Mouse (Mus musculus): ENCODE data around the gene Ly6g5c. TPM values are rescaled to one million over a fixed set of nuclear protein-coding genes. Genes with fewer than 3 reads are reported as not detected.

Gene Ly6g5c
- total and polyA plus RNA-seq, 3 experiments = not detected

GRCm38 (mm10) chr17:35158850-35159593, 50.9 kb downstream of the Ly6g5c start:
- peaks cover 76% of the 10 kb centered on the region for H3K4me1 ChIP-seq (ENCODE audit: insufficient read depth, low read depth, low read length)
- no peaks in the 10 kb centered on the region for H3K27me3 ChIP-seq (ENCODE audit: insufficient read depth, low read length)
- H3K4me3 ChIP-seq (ENCODE audit: low read depth, low read length) = no peak overlapping the region
- TF ChIP-seq POLR2AphosphoS5 (IDR thresholded peaks at IDR 0.05; ENCODE audit: insufficient replicate concordance, low read depth, low read length) = no peak
- no peak for TF ChIP-seq TAL1 (conservative IDR thresholded peaks at IDR 0.05; ENCODE audit: low read depth, low read length)
- no peak for TF ChIP-seq GATA2 (IDR thresholded peaks at IDR 0.05; ENCODE audit: borderline replicate concordance, low read depth, low read length)
- TF ChIP-seq GATA1 (IDR thresholded peaks at IDR 0.05; ENCODE audit: borderline replicate concordance, low read length) = no peak
- no peak for TF ChIP-seq CTCF (IDR thresholded peaks at IDR 0.05; ENCODE audit: low read depth, low read length)
- H3K9me3 ChIP-seq (replicated peaks) = no peaks in the 10 kb centered on the region
- DNase-seq (ENCODE audit: low spot score) (no peak), ATAC-seq (ENCODE audit: extremely low read depth, insufficient number of reproducible peaks, low FRiP score, poor library complexity, severe bottlenecking) (no peak)
- H3K36me3 ChIP-seq (replicated peaks) = peaks cover 96% of the 10 kb centered on the region

- TF ChIP-seq GATA2 (IDR thresholded peaks at IDR 0.05; ENCODE audit: borderline replicate concordance, low read depth, low read length) = no peak
- Histone ChIP-seq H3K27me3 (ENCODE audit: insufficient read depth, low read length) (no peaks in the 10 kb centered on the region), H3K9me3 (replicated peaks) (no peaks in the 10 kb centered on the region), H3K4me1 (ENCODE audit: insufficient read depth, low read depth, low read length) (peaks cover 73% of the 10 kb centered on the region), H3K36me3 (replicated peaks) (peaks cover 90% of the 10 kb centered on the region), H3K4me3 (ENCODE audit: low read depth, low read length) (no peak overlapping the region)
- no peak for ATAC-seq (ENCODE audit: extremely low read depth, insufficient number of reproducible peaks, low FRiP score, poor library complexity, severe bottlenecking)
- no peak for DNase-seq (ENCODE audit: low spot score)
Observed at GRCm38 (mm10) chr17:35159638-35160037, 51.6 kb downstream of the Ly6g5c start.

DNA sequence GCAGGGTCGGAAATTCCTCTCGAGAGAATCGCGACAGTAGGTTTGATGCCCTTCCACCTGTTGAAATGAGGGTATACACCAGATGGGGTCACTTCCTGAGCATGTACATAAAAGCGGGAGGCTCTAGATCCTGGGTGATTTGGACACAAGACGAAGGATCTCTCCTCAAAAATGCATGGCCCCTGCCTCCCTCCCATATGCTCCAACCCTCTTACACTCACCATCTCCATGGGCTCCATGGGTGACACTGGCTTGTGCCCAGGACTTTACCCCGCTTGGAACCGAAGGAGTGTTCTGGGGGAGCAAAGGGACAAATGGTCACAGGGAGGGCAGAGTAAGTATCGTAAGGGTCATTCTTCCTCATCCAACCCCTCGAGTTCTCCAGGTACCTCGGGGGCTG, 53.3 kb downstream of the Ly6g5c start:
- Histone ChIP-seq H3K4me1 (ENCODE audit: insufficient read depth, low read depth, low read length) (peaks cover 66% of the 10 kb centered on the region), H3K4me3 (ENCODE audit: low read depth, low read length) (peak overlapping the region; percentile 91; the same call in 1 of the 2 replicates)
- no peak for DNase-seq (ENCODE audit: low spot score)

More for the DNA sequence above, 53.3 kb downstream of the Ly6g5c start:
- H3K9me3 ChIP-seq (replicated peaks) = no peaks in the 10 kb centered on the region
- TF ChIP-seq POLR2AphosphoS5 (IDR thresholded peaks at IDR 0.05; ENCODE audit: insufficient replicate concordance, low read depth, low read length) = no peak
- no peak for TF ChIP-seq TAL1 (conservative IDR thresholded peaks at IDR 0.05; ENCODE audit: low read depth, low read length)
- TF ChIP-seq CTCF (IDR thresholded peaks at IDR 0.05; ENCODE audit: low read depth, low read length) = no peak
- no peak for TF ChIP-seq GATA1 (IDR thresholded peaks at IDR 0.05; ENCODE audit: borderline replicate concordance, low read length)
- no peak for TF ChIP-seq GATA2 (IDR thresholded peaks at IDR 0.05; ENCODE audit: borderline replicate concordance, low read depth, low read length)
- H3K36me3 ChIP-seq (replicated peaks) = peaks cover 72% of the 10 kb centered on the region
- ATAC-seq (ENCODE audit: extremely low read depth, insufficient number of reproducible peaks, low FRiP score, poor library complexity, severe bottlenecking) = no peak
- H3K27me3 ChIP-seq (ENCODE audit: insufficient read depth, low read length) = no peaks in the 10 kb centered on the region

Other genes starting within 250 kb of the Ly6g5c start
Only the 20 nearest of the 43 such genes appear.
- gene Sapcd1, start 80.3 kb upstream of the Ly6g5c start, total RNA-seq (2014; fragmentation: Nextera tagmentation) = 35.3 and 35.5 TPM in 2 replicates
- gene Sapcd1, start 80.3 kb upstream of the Ly6g5c start, total RNA-seq (2017) = 156 and 206 TPM in 2 replicates
- 90.0 and 101 TPM in 2 replicates for gene Sapcd1, start 80.3 kb upstream of the Ly6g5c start, polyA plus RNA-seq (2012)
- gene Msh5, start 61.5 kb upstream of the Ly6g5c start, total RNA-seq (2014; fragmentation: Nextera tagmentation) = 41.7 and 45.5 TPM in 2 replicates
- 11.8 and 12.4 TPM in 2 replicates for gene Msh5, start 61.5 kb upstream of the Ly6g5c start, total RNA-seq (2017)
- 11.3 and 11.5 TPM in 2 replicates for gene Msh5, start 61.5 kb upstream of the Ly6g5c start, polyA plus RNA-seq (2012)
- 211 and 218 TPM in 2 replicates for gene Clic1, start 58.3 kb upstream of the Ly6g5c start, total RNA-seq (2014; fragmentation: Nextera tagmentation)
- gene Clic1, start 58.3 kb upstream of the Ly6g5c start, total RNA-seq (2017) = 562 and 724 TPM in 2 replicates
- gene Clic1, start 58.3 kb upstream of the Ly6g5c start, polyA plus RNA-seq (2012) = 233 and 258 TPM in 2 replicates
- gene Ddah2, start 49.2 kb upstream of the Ly6g5c start, total RNA-seq (2014; fragmentation: Nextera tagmentation) = 52.4 and 70.3 TPM in 2 replicates
- gene Ddah2, start 49.2 kb upstream of the Ly6g5c start, total RNA-seq (2017) = 179 and 180 TPM in 2 replicates
- gene Ddah2, start 49.2 kb upstream of the Ly6g5c start, polyA plus RNA-seq (2012) = 242 and 291 TPM in 2 replicates
- gene Ly6g6c, start 42.9 kb upstream of the Ly6g5c start, total RNA-seq (2014; fragmentation: Nextera tagmentation) = not detected in 2 replicates
- gene Ly6g6c, start 42.9 kb upstream of the Ly6g5c start, total RNA-seq (2017) = 0.16 TPM in 1 of 2 replicates, not detected in the other
- not detected in 2 replicates for gene Ly6g6c, start 42.9 kb upstream of the Ly6g5c start, polyA plus RNA-seq (2012)
- not detected in 2 replicates for gene Mpig6b, start 42.1 kb upstream of the Ly6g5c start, total RNA-seq (2014; fragmentation: Nextera tagmentation)
- gene Mpig6b, start 42.1 kb upstream of the Ly6g5c start, total RNA-seq (2017) = 0.06 TPM in 1 of 2 replicates, not detected in the other
- gene Mpig6b, start 42.1 kb upstream of the Ly6g5c start, polyA plus RNA-seq (2012) = not detected in 2 replicates
- gene Ly6g6e, start 31.4 kb upstream of the Ly6g5c start, total RNA-seq (2014; fragmentation: Nextera tagmentation) = not detected in 2 replicates
- gene Ly6g6e, start 31.4 kb upstream of the Ly6g5c start, total RNA-seq (2017) = not detected in 2 replicates
- gene Ly6g6e, start 31.4 kb upstream of the Ly6g5c start, polyA plus RNA-seq (2012) = 0.36 TPM in 1 of 2 replicates, not detected in the other
- not detected in 2 replicates for gene Ly6g6d, start 30.2 kb upstream of the Ly6g5c start, total RNA-seq (2014; fragmentation: Nextera tagmentation)
- gene Ly6g6d, start 30.2 kb upstream of the Ly6g5c start, total RNA-seq (2017) = 0.58 TPM in 1 of 2 replicates, not detected in the other
- 2.0 and 3.6 TPM in 2 replicates for gene Ly6g6d, start 30.2 kb upstream of the Ly6g5c start, polyA plus RNA-seq (2012)
- gene Ly6g6f, start 22.7 kb upstream of the Ly6g5c start, total RNA-seq (2014; fragmentation: Nextera tagmentation) = not detected in 2 replicates
- gene Ly6g6f, start 22.7 kb upstream of the Ly6g5c start, total RNA-seq (2017) = 0.23 and 0.27 TPM in 2 replicates
- gene Ly6g6f, start 22.7 kb upstream of the Ly6g5c start, polyA plus RNA-seq (2012) = 0.10 and 0.24 TPM in 2 replicates
- gene Abhd16a, start 19.0 kb upstream of the Ly6g5c start, total RNA-seq (2014; fragmentation: Nextera tagmentation) = 28.9 and 32.3 TPM in 2 replicates
- gene Abhd16a, start 19.0 kb upstream of the Ly6g5c start, total RNA-seq (2017) = 35.6 and 50.0 TPM in 2 replicates
- gene Abhd16a, start 19.0 kb upstream of the Ly6g5c start, polyA plus RNA-seq (2012) = 80.6 and 97.0 TPM in 2 replicates
- not detected in 2 replicates for gene Ly6g5b, start 7.1 kb downstream of the Ly6g5c start, total RNA-seq (2014; fragmentation: Nextera tagmentation)
- gene Ly6g5b, start 7.1 kb downstream of the Ly6g5c start, total RNA-seq (2017) = 0.82 and 0.93 TPM in 2 replicates
- 0.10 and 0.12 TPM in 2 replicates for gene Ly6g5b, start 7.1 kb downstream of the Ly6g5c start, polyA plus RNA-seq (2012)
- gene Gpank1, start 13.2 kb downstream of the Ly6g5c start, total RNA-seq (2014; fragmentation: Nextera tagmentation) = 38.0 and 45.9 TPM in 2 replicates
- 49.0 and 54.0 TPM in 2 replicates for gene Gpank1, start 13.2 kb downstream of the Ly6g5c start, total RNA-seq (2017)
- gene Gpank1, start 13.2 kb downstream of the Ly6g5c start, polyA plus RNA-seq (2012) = 87.0 and 99.4 TPM in 2 replicates
- gene Csnk2b, start 13.8 kb downstream of the Ly6g5c start, total RNA-seq (2014; fragmentation: Nextera tagmentation) = 466 and 494 TPM in 2 replicates
- gene Csnk2b, start 13.8 kb downstream of the Ly6g5c start, total RNA-seq (2017) = 431 and 460 TPM in 2 replicates
- 74.4 and 79.6 TPM in 2 replicates for gene Csnk2b, start 13.8 kb downstream of the Ly6g5c start, polyA plus RNA-seq (2012)
- 5.9 and 9.3 TPM in 2 replicates for gene D17H6S53E, start 18.1 kb downstream of the Ly6g5c start, total RNA-seq (2014; fragmentation: Nextera tagmentation)
- gene D17H6S53E, start 18.1 kb downstream of the Ly6g5c start, total RNA-seq (2017) = 22.1 and 24.1 TPM in 2 replicates
- 12.5 and 12.8 TPM in 2 replicates for gene D17H6S53E, start 18.1 kb downstream of the Ly6g5c start, polyA plus RNA-seq (2012)
- gene Apom, start 23.8 kb downstream of the Ly6g5c start, total RNA-seq (2014; fragmentation: Nextera tagmentation) = not detected in 2 replicates
- 0.22 and 0.23 TPM in 2 replicates for gene Apom, start 23.8 kb downstream of the Ly6g5c start, total RNA-seq (2017)
- 0.10 and 0.11 TPM in 2 replicates for gene Apom, start 23.8 kb downstream of the Ly6g5c start, polyA plus RNA-seq (2012)
- 160 and 182 TPM in 2 replicates for gene Bag6, start 26.9 kb downstream of the Ly6g5c start, total RNA-seq (2014; fragmentation: Nextera tagmentation)
- 60.7 and 69.5 TPM in 2 replicates for gene Bag6, start 26.9 kb downstream of the Ly6g5c start, total RNA-seq (2017)
- gene Bag6, start 26.9 kb downstream of the Ly6g5c start, polyA plus RNA-seq (2012) = 686 and 799 TPM in 2 replicates
- 773 and 873 TPM in 2 replicates for gene Prrc2a, start 56.6 kb downstream of the Ly6g5c start, total RNA-seq (2014; fragmentation: Nextera tagmentation)
- 35.3 and 36.8 TPM in 2 replicates for gene Prrc2a, start 56.6 kb downstream of the Ly6g5c start, total RNA-seq (2017)
- gene Prrc2a, start 56.6 kb downstream of the Ly6g5c start, polyA plus RNA-seq (2012) = 1,534 and 1,682 TPM in 2 replicates
- 3.1 TPM in 1 of 2 replicates, not detected in the other for gene Aif1, start 67.8 kb downstream of the Ly6g5c start, total RNA-seq (2014; fragmentation: Nextera tagmentation)
- gene Aif1, start 67.8 kb downstream of the Ly6g5c start, total RNA-seq (2017) = 2.1 and 3.2 TPM in 2 replicates
- 0.17 TPM in 1 of 2 replicates, not detected in the other for gene Aif1, start 67.8 kb downstream of the Ly6g5c start, polyA plus RNA-seq (2012)
- gene Lst1, start 80.2 kb downstream of the Ly6g5c start, total RNA-seq (2014; fragmentation: Nextera tagmentation) = 81.9 and 91.5 TPM in 2 replicates
- 391 and 521 TPM in 2 replicates for gene Lst1, start 80.2 kb downstream of the Ly6g5c start, total RNA-seq (2017)
- gene Lst1, start 80.2 kb downstream of the Ly6g5c start, polyA plus RNA-seq (2012) = 7.1 and 8.0 TPM in 2 replicates
- gene Ltb, start 86.2 kb downstream of the Ly6g5c start, total RNA-seq (2014; fragmentation: Nextera tagmentation) = not detected in 2 replicates
- gene Ltb, start 86.2 kb downstream of the Ly6g5c start, total RNA-seq (2017) = 0.99 and 1.2 TPM in 2 replicates
- 0.45 and 0.78 TPM in 2 replicates for gene Ltb, start 86.2 kb downstream of the Ly6g5c start, polyA plus RNA-seq (2012)

All from G1E (cell line).